Mouse (Mus musculus): ENCODE measurements around the gene Ssbp4.

DNA sequence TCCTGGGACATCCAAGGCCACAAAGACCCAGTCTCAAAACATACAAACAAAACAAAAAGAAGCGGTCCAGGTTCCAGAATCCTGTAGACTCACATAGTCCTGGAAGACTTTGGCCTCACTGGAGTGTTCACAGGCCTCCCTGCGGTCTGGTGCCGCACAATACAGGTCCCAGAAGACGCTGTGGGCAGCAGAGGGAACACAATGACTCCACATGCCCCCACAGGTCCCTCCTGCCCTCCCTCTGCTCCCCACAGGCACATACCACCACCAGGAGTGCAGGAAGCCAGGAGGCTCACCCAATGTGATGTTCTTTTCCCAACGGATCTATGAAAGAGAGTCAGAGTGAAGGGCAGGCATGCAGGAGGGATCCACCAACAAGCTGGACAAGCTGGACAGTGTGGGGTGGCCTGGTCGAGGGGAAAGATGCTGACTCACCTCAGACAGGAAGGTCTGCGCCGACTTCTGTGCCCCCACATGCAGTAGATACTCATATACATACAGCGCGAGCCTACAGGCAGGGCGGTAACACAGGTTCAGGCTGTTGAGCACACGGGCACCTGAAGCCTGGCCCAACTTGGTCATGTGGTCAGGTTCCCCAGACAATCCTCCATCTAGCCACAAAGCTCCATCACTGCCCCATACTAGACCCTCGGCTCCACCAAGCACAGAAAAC, 6.4 kb downstream of the Ssbp4 start:
- TF ChIP-seq CTCF (IDR thresholded peaks at IDR 0.05; ENCODE audit: control insufficient read depth, insufficient read depth, insufficient read length) (no peak), USF1 (IDR thresholded peaks at IDR 0.05; ENCODE audit: low read depth) (no peak), FOSL1 (IDR thresholded peaks at IDR 0.05; ENCODE audit: insufficient read depth, low read length, poor library complexity, severe bottlenecking) (no peak), MAX (IDR thresholded peaks at IDR 0.05) (no peak), CEBPB (IDR thresholded peaks at IDR 0.05; ENCODE audit: low read depth) (no peak)

All from C2C12 (cell line).